Mouse (Mus musculus): ENCODE data around the gene Tmem50b.

- TF ChIP-seq CTCF (IDR thresholded peaks at IDR 0.05; ENCODE audit: insufficient read depth, low read length) (no peak), POLR2A (IDR thresholded peaks at IDR 0.05; ENCODE audit: borderline replicate concordance, extremely low read depth, low read depth, low read length) (no peak)
These were observed at the start of gene Tmem50b for GRCm38 (mm10) chr16:91597672-91598010.
